Mouse (Mus musculus): Measurements from ENCODE around the gene Pld1. TPM values are rescaled to one million over a fixed set of nuclear protein-coding genes. Genes with fewer than 3 reads are reported as not detected.

Pld1 gene
- total RNA-seq, 4 experiments from 2014 or later, result 7.5 to 12.2 (median 8.6) TPM

GRCm38 (mm10) chr3:28149656-28150256 is 211.3 kb downstream of the Pld1 start:
- DNase-seq (ENCODE audit: low spot score in 2 of 2), result peak in 1 of 2 experiments; percentile 66

GRCm38 (mm10) chr3:28158006-28158405 is 219.5 kb downstream of the Pld1 start:
- no peak for DNase-seq (ENCODE audit: low spot score in 2 of 2)

GRCm38 (mm10) chr3:28158916-28159315 is 220.4 kb downstream of the Pld1 start:
- no peak for DNase-seq (ENCODE audit: low spot score in 2 of 2)

- DNase-seq (ENCODE audit: low spot score in 2 of 2), result no peak
These were observed 223.9 kb downstream of the Pld1 start for GRCm38 (mm10) chr3:28162346-28162745.

- DNase-seq (ENCODE audit: low spot score in 2 of 2), result no peak
These were observed 226.2 kb downstream of the Pld1 start for GRCm38 (mm10) chr3:28164678-28165077.

- DNase-seq (ENCODE audit: low spot score in 2 of 2), result peak; percentile 36 to 44
These were observed 227.1 kb downstream of the Pld1 start for GRCm38 (mm10) chr3:28165598-28165997.

GRCm38 (mm10) chr3:28167796-28168505 is 229.5 kb downstream of the Pld1 start:
- DNase-seq (ENCODE audit: low spot score in 2 of 2), result no peak

GRCm38 (mm10) chr3:28170911-28171618 is 232.6 kb downstream of the Pld1 start:
- DNase-seq (ENCODE audit: low spot score in 2 of 2), result no peak

GRCm38 (mm10) chr3:28175997-28176967 is 237.8 kb downstream of the Pld1 start:
- DNase-seq (ENCODE audit: low spot score in 2 of 2), result peak; percentile 67 to 94

GRCm38 (mm10) chr3:28178333-28178732 is 239.8 kb downstream of the Pld1 start:
- DNase-seq (ENCODE audit: low spot score in 2 of 2), result no peak

Other genes with a start within 250 kb of the Pld1 start
- gene Fndc3b, start 227.4 kb upstream of the Pld1 start, total RNA-seq (2022), result 10 to 100 TPM; 16.6 to 27.2 (median 26.0) TPM
- gene Tmem212, start 42.3 kb upstream of the Pld1 start, total RNA-seq (2022), result 1 to 10 TPM in 3 of 4 experiments, not detected in 1; 1.5 to 2.6 (median 2.4) TPM

Data from left cerebral cortex, adult 8-10 months (tissue).